Mouse (Mus musculus) skeletal muscle tissue, adult 2 months (tissue): ENCODE measurements at regions not wholly inside any gene's neighbourhood (a gene's known extent, or its start where the extent isn't known, plus 50 kb on each side); places are given as distances from the start of the nearest gene placed in this dataset.

ENCODE experiments used
- DNase-seq: peaks from one replicate; pipeline ENCODE4 v3.0.0-alpha.2; 2012; ENCODE audit warnings: low read depth, low spot score

- DNase-seq, result no peak
These were observed 805.2 kb downstream of the Olfm4 start for GRCm38 (mm10) chr14:80789131-80789530.

GRCm38 (mm10) chr14:80799370-80799959, 815.6 kb downstream of the Olfm4 start:
- DNase-seq, result no peak

GRCm38 (mm10) chr14:80830476-80830875, 846.6 kb downstream of the Olfm4 start:
- no peak for DNase-seq

- DNase-seq, result no peak
These were observed 860.7 kb downstream of the Olfm4 start for GRCm38 (mm10) chr14:80844550-80844949.

GRCm38 (mm10) chr14:80845576-80846269, 861.8 kb downstream of the Olfm4 start:
- DNase-seq, result peak; percentile 3

GRCm38 (mm10) chr14:80846420-80847083, 862.7 kb downstream of the Olfm4 start:
- no peak for DNase-seq
